Mouse (Mus musculus): Measurements from ENCODE around the gene Rbm8a. TPM values are rescaled to one million over a fixed set of nuclear protein-coding genes. Genes with fewer than 3 reads are reported as not detected.

Rbm8a gene
- 1.4 and 5.8 TPM in 2 replicates for polyA plus RNA-seq (2012; rRNA removed)

DNA sequence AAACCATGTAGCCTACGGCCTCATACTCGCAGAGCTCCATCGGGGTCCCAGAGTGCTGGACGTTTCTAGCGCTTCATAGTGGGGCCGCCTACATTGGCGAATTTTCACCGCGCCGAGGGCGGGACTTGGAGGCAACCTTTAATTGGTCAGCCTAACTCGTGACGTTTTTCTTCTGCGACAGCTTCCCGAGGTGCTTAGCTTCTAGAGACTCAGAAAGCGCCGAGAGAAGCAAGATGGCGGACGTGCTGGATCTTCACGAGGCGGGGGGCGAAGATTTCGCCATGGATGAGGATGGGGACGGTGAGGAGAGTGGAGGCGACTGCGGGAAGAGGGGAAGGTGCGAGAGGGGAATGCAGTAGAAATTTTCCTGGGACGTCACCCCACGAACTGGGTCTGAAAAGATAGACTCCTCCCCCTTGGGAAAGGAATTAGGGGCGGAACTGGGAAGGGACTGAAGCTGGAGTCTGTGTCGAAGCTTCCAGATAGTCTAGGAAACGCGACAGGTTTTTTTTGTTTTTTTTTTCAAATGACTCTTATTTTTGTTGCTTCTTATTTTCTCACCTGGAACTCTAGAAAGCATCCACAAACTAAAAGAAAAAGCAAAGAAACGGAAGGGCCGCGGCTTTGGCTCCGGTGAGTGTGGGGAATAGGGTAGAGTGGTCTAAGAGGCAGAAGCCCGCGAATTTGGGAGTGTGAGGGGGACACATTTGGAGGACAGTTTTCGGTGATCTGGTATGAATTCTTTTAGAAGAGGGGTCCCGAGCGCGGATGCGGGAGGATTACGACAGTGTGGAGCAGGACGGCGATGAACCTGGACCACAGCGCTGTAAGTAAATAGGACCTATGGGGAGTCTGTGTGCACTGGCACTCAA is at the start of gene Rbm8a:
Gene Rbm8a, plus strand, starts transcription at position 205 of the 872 bp plus-strand sequence.
- Histone ChIP-seq H3K36me3 (ENCODE audit: control insufficient read depth, insufficient read depth, low read length) (peaks cover 11% of the 10 kb centered on the region), H3K4me3 (ENCODE audit: low read depth, low read length) (peak within 1 kb of the TSS; percentile 87), H3K4me1 (ENCODE audit: control insufficient read depth, insufficient read depth, insufficient read length, low read length) (no peaks in the 10 kb centered on the region; the same call in 1 of the 2 replicates), H3K27ac (ENCODE audit: insufficient read depth, low read depth, low read length) (peak within 1 kb of the TSS; percentile 76), H3K27me3 (ENCODE audit: control insufficient read depth, insufficient read depth, low read length) (no peaks in the 10 kb centered on the region)
- under 1% methylated on average over 48 of the region's 48 CpGs for WGBS
- TF ChIP-seq CTCF (IDR thresholded peaks at IDR 0.05; ENCODE audit: extremely low read depth, insufficient read length, insufficient replicate concordance, low read depth, low read length) (no peak), POLR2A (IDR thresholded peaks at IDR 0.05; ENCODE audit: low read depth, low read length) (peak; percentile 80)

DNA sequence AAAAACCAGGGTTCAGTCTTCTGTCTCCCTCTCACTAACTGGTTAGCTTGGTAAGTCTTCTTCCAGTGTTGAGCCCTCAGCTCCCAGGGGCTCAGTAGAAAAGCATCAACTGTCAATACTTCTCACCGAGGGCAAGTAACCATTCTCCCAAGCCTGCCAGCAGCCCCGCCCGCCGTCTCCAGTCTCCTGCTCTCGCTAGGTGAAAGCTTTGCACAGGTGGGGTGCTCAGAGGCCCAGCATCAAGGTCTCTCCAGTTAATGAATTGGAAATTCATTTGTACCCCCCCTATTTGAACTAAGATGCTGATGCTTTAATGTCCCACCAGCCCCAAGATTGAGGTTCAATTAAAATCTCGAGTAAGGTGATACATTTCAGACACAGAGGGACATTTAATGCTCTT is 48.6 kb upstream of the Rbm8a start:
- H3K4me1 ChIP-seq (ENCODE audit: control insufficient read depth, insufficient read depth, insufficient read length, low read length), result peaks cover 8% of the 10 kb centered on the region
- TF ChIP-seq CTCF (IDR thresholded peaks at IDR 0.05; ENCODE audit: extremely low read depth, insufficient read length, insufficient replicate concordance, low read depth, low read length) (no peak), POLR2A (IDR thresholded peaks at IDR 0.05; ENCODE audit: low read depth, low read length) (no peak)
- WGBS, result 61% methylated on average over 6 of the region's 6 CpGs
- no peaks in the 10 kb centered on the region for H3K27me3 ChIP-seq (ENCODE audit: control insufficient read depth, insufficient read depth, low read length)
- no peaks in the 10 kb centered on the region for H3K36me3 ChIP-seq (ENCODE audit: control insufficient read depth, insufficient read depth, low read length)
- H3K27ac ChIP-seq (ENCODE audit: insufficient read depth, low read depth, low read length), result no peak overlapping the region
- no peak overlapping the region for H3K4me3 ChIP-seq (ENCODE audit: low read depth, low read length)

DNA sequence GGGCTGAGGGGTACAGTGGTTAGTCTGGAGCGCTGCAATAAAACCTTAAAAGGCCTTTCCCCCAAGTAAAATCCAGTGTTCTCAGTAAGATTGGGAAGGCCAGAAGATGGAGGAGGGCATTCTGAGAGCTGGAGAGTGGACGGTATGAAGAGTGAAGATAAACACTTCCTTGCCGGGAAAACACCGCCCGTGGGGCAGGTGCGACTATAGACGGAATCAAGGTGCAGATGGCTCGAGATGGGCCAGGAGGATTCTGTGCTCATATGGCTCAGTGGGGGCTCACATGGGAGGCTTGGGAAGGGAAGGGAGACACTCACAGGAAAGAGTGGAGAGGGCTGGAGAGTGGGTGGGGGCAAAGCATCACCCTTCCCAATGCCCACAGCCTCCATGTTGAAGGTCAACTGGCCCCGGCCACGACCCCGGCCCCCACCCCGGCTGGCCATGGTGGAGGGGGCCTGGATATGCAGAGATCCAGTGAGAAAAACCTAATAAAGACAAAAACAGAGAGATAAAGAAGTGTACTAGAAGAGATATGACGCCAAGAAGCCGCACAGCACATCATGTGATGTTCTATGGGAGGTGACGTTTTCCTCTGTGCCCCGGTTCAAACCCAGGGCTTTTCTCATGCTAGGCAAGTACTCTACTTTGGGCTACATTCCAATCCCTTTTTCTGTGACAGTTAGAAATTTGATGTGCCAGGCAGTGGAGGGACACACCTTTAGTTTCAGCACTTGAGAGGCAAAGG is 47.8 kb upstream of the Rbm8a start:
- Histone ChIP-seq H3K27ac (ENCODE audit: insufficient read depth, low read depth, low read length) (no peak overlapping the region), H3K36me3 (ENCODE audit: control insufficient read depth, insufficient read depth, low read length) (no peaks in the 10 kb centered on the region), H3K4me1 (ENCODE audit: control insufficient read depth, insufficient read depth, insufficient read length, low read length) (peaks cover 8% of the 10 kb centered on the region), H3K27me3 (ENCODE audit: control insufficient read depth, insufficient read depth, low read length) (no peaks in the 10 kb centered on the region), H3K4me3 (ENCODE audit: low read depth, low read length) (no peak overlapping the region)
- no peak for TF ChIP-seq POLR2A (IDR thresholded peaks at IDR 0.05; ENCODE audit: low read depth, low read length)
- TF ChIP-seq CTCF (IDR thresholded peaks at IDR 0.05; ENCODE audit: extremely low read depth, insufficient read length, insufficient replicate concordance, low read depth, low read length), result no peak
- WGBS, result 80% methylated on average over 16 of the region's 16 CpGs

DNA sequence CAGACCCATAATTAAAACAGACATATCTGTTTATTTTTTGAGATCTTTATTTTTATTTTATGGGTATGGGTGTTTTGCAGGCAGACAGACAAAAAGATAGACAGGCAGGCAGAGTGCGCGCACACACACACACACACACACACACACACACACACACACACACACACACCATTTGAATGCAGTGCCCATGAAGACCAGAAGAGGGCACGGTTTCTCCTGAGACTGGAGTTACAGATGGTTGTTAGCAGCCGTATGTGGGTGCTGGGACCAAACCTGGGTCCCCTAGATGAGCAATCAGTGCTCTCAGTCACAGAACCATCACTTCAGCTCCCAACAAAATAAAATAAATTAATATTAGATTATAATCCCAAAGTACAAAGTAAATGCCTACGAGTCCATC is 46.3 kb upstream of the Rbm8a start:
- Histone ChIP-seq H3K27me3 (ENCODE audit: control insufficient read depth, insufficient read depth, low read length) (no peaks in the 10 kb centered on the region), H3K4me3 (ENCODE audit: low read depth, low read length) (no peak overlapping the region), H3K4me1 (ENCODE audit: control insufficient read depth, insufficient read depth, insufficient read length, low read length) (peaks cover 2% of the 10 kb centered on the region; the same call in 1 of the 2 replicates), H3K36me3 (ENCODE audit: control insufficient read depth, insufficient read depth, low read length) (no peaks in the 10 kb centered on the region), H3K27ac (ENCODE audit: insufficient read depth, low read depth, low read length) (no peak overlapping the region)
- TF ChIP-seq POLR2A (IDR thresholded peaks at IDR 0.05; ENCODE audit: low read depth, low read length) (no peak), CTCF (IDR thresholded peaks at IDR 0.05; ENCODE audit: extremely low read depth, insufficient read length, insufficient replicate concordance, low read depth, low read length) (no peak)
- 91% methylated on average over 5 of the region's 5 CpGs for WGBS

DNA sequence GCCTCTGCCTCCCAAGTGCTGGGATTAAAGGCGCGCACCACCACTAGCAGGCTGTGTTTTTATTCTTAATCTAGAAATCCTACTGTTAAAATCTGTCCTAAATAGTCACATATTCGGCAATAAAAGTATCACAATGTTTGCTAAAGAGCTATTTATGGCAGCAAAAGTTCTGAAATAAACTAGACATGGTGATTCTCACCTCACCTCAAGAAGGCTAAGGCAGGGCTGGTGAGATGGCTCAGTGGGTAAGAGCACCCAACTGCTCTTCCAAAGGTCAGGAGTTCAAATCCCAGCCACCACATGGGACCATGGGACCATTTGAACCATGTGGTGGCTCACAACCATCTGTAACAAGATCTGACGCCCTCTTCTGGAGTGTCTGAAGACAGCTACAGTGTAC is 39.1 kb upstream of the Rbm8a start:
- H3K4me1 ChIP-seq (ENCODE audit: control insufficient read depth, insufficient read depth, insufficient read length, low read length), result no peaks in the 10 kb centered on the region
- H3K4me3 ChIP-seq (ENCODE audit: low read depth, low read length), result no peak overlapping the region
- H3K27me3 ChIP-seq (ENCODE audit: control insufficient read depth, insufficient read depth, low read length), result no peaks in the 10 kb centered on the region; the same call in 1 of the 2 replicates
- H3K27ac ChIP-seq (ENCODE audit: insufficient read depth, low read depth, low read length), result no peak overlapping the region
- 93% methylated on average over 4 of the region's 4 CpGs for WGBS
- no peaks in the 10 kb centered on the region; the same call in 1 of the 2 replicates for H3K36me3 ChIP-seq (ENCODE audit: control insufficient read depth, insufficient read depth, low read length)
- TF ChIP-seq CTCF (IDR thresholded peaks at IDR 0.05; ENCODE audit: extremely low read depth, insufficient read length, insufficient replicate concordance, low read depth, low read length) (no peak), POLR2A (IDR thresholded peaks at IDR 0.05; ENCODE audit: low read depth, low read length) (no peak)

DNA sequence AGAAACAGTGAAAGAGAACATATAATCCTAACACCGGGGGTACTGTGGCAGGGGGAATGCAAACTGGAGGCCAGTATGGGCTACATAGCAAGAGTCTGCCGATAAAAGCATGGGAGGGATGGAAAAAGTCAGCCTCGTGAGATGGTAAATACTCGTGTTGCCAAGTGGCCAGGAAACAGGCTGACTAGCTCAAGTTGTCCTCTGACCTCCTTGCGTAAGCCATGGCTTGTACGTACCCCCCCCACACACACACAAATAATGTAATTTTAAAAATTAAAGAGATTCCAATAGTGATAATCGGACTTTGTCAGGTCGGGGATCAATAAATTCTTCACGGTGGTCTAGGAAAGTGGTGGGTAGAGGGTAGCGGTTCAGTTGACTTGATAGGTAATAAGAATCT is 36.4 kb upstream of the Rbm8a start:
- Histone ChIP-seq H3K27me3 (ENCODE audit: control insufficient read depth, insufficient read depth, low read length) (peaks cover 24% of the 10 kb centered on the region), H3K27ac (ENCODE audit: insufficient read depth, low read depth, low read length) (peak overlapping the region; percentile 88), H3K4me1 (ENCODE audit: control insufficient read depth, insufficient read depth, insufficient read length, low read length) (peaks cover 7% of the 10 kb centered on the region; the same call in 1 of the 2 replicates), H3K36me3 (ENCODE audit: control insufficient read depth, insufficient read depth, low read length) (no peaks in the 10 kb centered on the region; the same call in 1 of the 2 replicates), H3K4me3 (ENCODE audit: low read depth, low read length) (peak overlapping the region; percentile 97)
- WGBS, result 1% methylated on average over 10 of the region's 10 CpGs
- TF ChIP-seq POLR2A (IDR thresholded peaks at IDR 0.05; ENCODE audit: low read depth, low read length) (no peak), CTCF (IDR thresholded peaks at IDR 0.05; ENCODE audit: extremely low read depth, insufficient read length, insufficient replicate concordance, low read depth, low read length) (no peak)

Data from small intestine, adult 2 months (tissue).